Mouse (Mus musculus): ENCODE data around the gene Stx8.

Stx8 gene

GRCm38 (mm10) chr11:68083562-68083961 lies 117.6 kb downstream of the Stx8 start:
- DNase-seq (ENCODE audit: extremely low spot score), result no peak

- DNase-seq (ENCODE audit: extremely low spot score), result no peak
These were observed 120.2 kb downstream of the Stx8 start for GRCm38 (mm10) chr11:68086221-68086620.

GRCm38 (mm10) chr11:68089426-68089825 lies 123.4 kb downstream of the Stx8 start:
- no peak for DNase-seq (ENCODE audit: extremely low spot score)

GRCm38 (mm10) chr11:68089885-68090592 lies 124.0 kb downstream of the Stx8 start:
- DNase-seq (ENCODE audit: extremely low spot score), result peak; percentile 59

- no peak for DNase-seq (ENCODE audit: extremely low spot score)
These were observed 126.2 kb downstream of the Stx8 start for GRCm38 (mm10) chr11:68091975-68092759.

- no peak for DNase-seq (ENCODE audit: extremely low spot score)
These were observed 135.6 kb downstream of the Stx8 start for GRCm38 (mm10) chr11:68101598-68101997.

GRCm38 (mm10) chr11:68103480-68103879 lies 137.5 kb downstream of the Stx8 start:
- no peak for DNase-seq (ENCODE audit: extremely low spot score)

GRCm38 (mm10) chr11:68106053-68106452 lies 140.1 kb downstream of the Stx8 start:
- DNase-seq (ENCODE audit: extremely low spot score), result no peak

GRCm38 (mm10) chr11:68113454-68114100 lies 147.6 kb downstream of the Stx8 start:
- no peak for DNase-seq (ENCODE audit: extremely low spot score)

GRCm38 (mm10) chr11:68114202-68114601 lies 148.2 kb downstream of the Stx8 start:
- no peak for DNase-seq (ENCODE audit: extremely low spot score)

- DNase-seq (ENCODE audit: extremely low spot score), result no peak
These were observed 150.2 kb downstream of the Stx8 start for GRCm38 (mm10) chr11:68116157-68116556.

- no peak for DNase-seq (ENCODE audit: extremely low spot score)
These were observed 152.1 kb downstream of the Stx8 start for GRCm38 (mm10) chr11:68117878-68118660.

GRCm38 (mm10) chr11:68118679-68119078 lies 152.7 kb downstream of the Stx8 start:
- DNase-seq (ENCODE audit: extremely low spot score), result no peak

GRCm38 (mm10) chr11:68119136-68119535 lies 153.1 kb downstream of the Stx8 start:
- no peak for DNase-seq (ENCODE audit: extremely low spot score)

- DNase-seq (ENCODE audit: extremely low spot score), result no peak
These were observed 155.3 kb downstream of the Stx8 start for GRCm38 (mm10) chr11:68121260-68121659.

GRCm38 (mm10) chr11:68121660-68122059 lies 155.7 kb downstream of the Stx8 start:
- DNase-seq (ENCODE audit: extremely low spot score), result no peak

- no peak for DNase-seq (ENCODE audit: extremely low spot score)
These were observed 160.1 kb downstream of the Stx8 start for GRCm38 (mm10) chr11:68126071-68126470.

- no peak for DNase-seq (ENCODE audit: extremely low spot score)
These were observed 168.5 kb downstream of the Stx8 start for GRCm38 (mm10) chr11:68134494-68134893.

GRCm38 (mm10) chr11:68135350-68135749 lies 169.4 kb downstream of the Stx8 start:
- no peak for DNase-seq (ENCODE audit: extremely low spot score)

- no peak for DNase-seq (ENCODE audit: extremely low spot score)
These were observed 170.7 kb downstream of the Stx8 start for GRCm38 (mm10) chr11:68136687-68137086.

- DNase-seq (ENCODE audit: extremely low spot score), result no peak
These were observed 176.3 kb downstream of the Stx8 start for GRCm38 (mm10) chr11:68142296-68142695.
